Mouse (Mus musculus) limb, embryonic 11.5 days (tissue): ENCODE results near the gene Avil. TPM values are rescaled to one million over a fixed set of nuclear protein-coding genes. Genes with fewer than 3 reads are reported as not detected.
A peak's percentile ranks its signal among the peaks of the same experiment; 100 is the strongest.
"Not testable (repeated sequence)": the region's sequence is repeated elsewhere in the genome, so short reads cannot be mapped to it uniquely, and the experiment has no call there.

ENCODE experiments used
- ATAC-seq: fragments of 200-750 bp; cut with Nextera tagmentation; 2 replicates; pipeline ENCODE4 v1.8.0; 2017; ENCODE audit warnings: low read depth; ENCODE audit not compliant: insufficient number of reproducible peaks, low FRiP score, low TSS enrichment
- DNase-seq: peaks from one replicate; pipeline ENCODE4 v3.0.0-alpha.2; 2015; ENCODE audit warnings: low spot score
- H3K27ac ChIP-seq: fragments of 300-500 bp; sonication (generic); replicated peaks from 2 replicates; pipeline ENCODE4 v1.5.1; 2014; ENCODE audit warnings: low read depth, mild to moderate bottlenecking, low read length
- H3K27me3 ChIP-seq: fragments of 300-500 bp; sonication (generic); 2 replicates; pipeline ENCODE4 v1.6.1; 2014; ENCODE audit warnings: mild to moderate bottlenecking, low read length, mixed read lengths; ENCODE audit not compliant: control insufficient read depth, insufficient read depth
- H3K36me3 ChIP-seq: fragments of 300-500 bp; sonication (generic); 2 replicates; pipeline ENCODE4 v1.6.1; 2014; ENCODE audit warnings: mild to moderate bottlenecking, low read length, moderate library complexity, mixed read lengths; ENCODE audit not compliant: control insufficient read depth, insufficient read depth
- H3K4me1 ChIP-seq: fragments of 300-500 bp; sonication (generic); 2 replicates; pipeline ENCODE4 v1.6.1; 2014; ENCODE audit warnings: low read length, mixed read lengths; ENCODE audit not compliant: control insufficient read depth, insufficient read depth
- H3K4me2 ChIP-seq: fragments of 300-500 bp; sonication (generic); 2 replicates; pipeline ENCODE4 v1.6.1; 2014; ENCODE audit warnings: low read depth, mild to moderate bottlenecking, moderate library complexity; ENCODE audit not compliant: severe bottlenecking
- H3K4me3 ChIP-seq: fragments of 300-500 bp; sonication (generic); 2 replicates; pipeline ENCODE4 v1.5.1; 2014; ENCODE audit warnings: low read depth, low read length
- H3K9ac ChIP-seq: fragments of 300-500 bp; sonication (generic); 2 replicates; pipeline ENCODE4 v1.6.1; 2014; ENCODE audit warnings: mild to moderate bottlenecking, low read length
- H3K9me3 ChIP-seq: fragments of 300-500 bp; sonication (generic); 2 replicates; pipeline ENCODE4 v1.6.1; 2016; ENCODE audit warnings: low read length; ENCODE audit not compliant: control insufficient read depth
- whole genome bisulfite sequencing: fragments of 180-500 bp; shearing (Covaris S2); extraction: QIAGEN DNeasy Blood & Tissue Kit; methylation state at CpG from one replicate; pipeline ENCODE4 v1.1.7; 2014; 5-methylcytosine and 5-hydroxymethylcytosine counted together
- polyA plus RNA-seq: library from polyadenylated mRNA; unstranded; fragments of >200 nt; fragmentation: Nextera tagmentation; extraction: Ambion mirVana; gene quantifications from 2 replicates; pipeline ENCODE4 v1.2.1, GENCODE M21; 2014

The Avil gene
- polyA plus RNA-seq, 1 experiment from 2014 or later, result 0.07 TPM

GRCm38 (mm10) chr10:127061513-127061912, 61.0 kb downstream of the Avil start:
- no peak for ATAC-seq
- Histone ChIP-seq H3K4me2 (no peak overlapping the region), H3K27me3 (peaks cover 21% of the 10 kb centered on the region), H3K27ac (no peak overlapping the region), H3K9ac (no peak overlapping the region), H3K9me3 (no peaks in the 10 kb centered on the region), H3K36me3 (peaks cover 18% of the 10 kb centered on the region), H3K4me3 (no peak overlapping the region), H3K4me1 (peaks cover 17% of the 10 kb centered on the region)
- WGBS, result 81% methylated on average over 2 of the region's 2 CpGs
- DNase-seq, result no peak

DNA sequence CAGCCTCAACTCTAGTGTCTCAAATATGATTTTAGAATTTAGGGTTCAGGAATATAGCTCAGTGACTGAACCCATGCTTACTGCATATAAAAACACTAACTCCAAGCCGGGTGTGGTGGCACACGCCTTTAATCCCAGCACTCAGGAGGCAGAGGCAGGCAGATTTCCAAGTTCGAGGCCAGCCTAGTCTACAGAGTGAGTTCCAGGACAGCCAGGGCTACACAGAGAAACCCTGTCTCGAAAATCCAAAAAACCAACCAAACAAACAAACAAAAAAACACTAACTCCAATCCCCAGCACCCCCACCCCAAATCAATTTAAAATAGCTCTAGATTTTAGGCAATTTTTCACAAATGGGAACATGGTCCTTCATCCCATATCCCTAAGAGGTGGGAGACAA, 61.6 kb downstream of the Avil start:
- H3K9me3 ChIP-seq, DNase-seq, H3K27ac ChIP-seq, H3K9ac ChIP-seq, H3K4me2 ChIP-seq, ATAC-seq, H3K4me3 ChIP-seq: not testable (repeated sequence)
- Histone ChIP-seq H3K36me3 (peaks cover 22% of the 10 kb centered on the region), H3K4me1 (peaks cover 17% of the 10 kb centered on the region), H3K27me3 (peaks cover 21% of the 10 kb centered on the region)
- 79% methylated on average over 4 of the region's 4 CpGs for WGBS

DNA sequence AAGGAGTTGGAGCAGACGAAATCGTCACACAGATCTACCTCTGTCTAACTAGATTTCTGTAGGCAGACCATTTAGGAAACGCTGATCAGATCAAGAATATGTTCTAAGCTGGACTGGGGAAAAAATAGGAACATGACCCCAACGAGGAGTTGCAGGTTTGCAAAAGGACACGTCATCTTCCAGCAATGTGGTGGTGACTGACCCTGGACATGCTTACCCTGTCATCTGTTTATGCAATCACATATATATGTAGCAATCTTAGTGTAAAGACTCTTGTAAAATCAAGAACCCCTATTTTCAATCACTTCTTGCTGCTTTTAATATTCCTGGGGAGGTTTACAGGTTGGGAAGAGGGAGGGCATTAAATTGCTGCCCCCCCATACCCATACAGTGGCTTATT, 62.0 kb downstream of the Avil start:
- 82% methylated on average over 5 of the region's 5 CpGs for WGBS
- Histone ChIP-seq H3K4me3 (no peak overlapping the region), H3K27ac (no peak overlapping the region), H3K27me3 (peaks cover 21% of the 10 kb centered on the region), H3K4me1 (peaks cover 17% of the 10 kb centered on the region), H3K9ac (no peak overlapping the region), H3K4me2 (no peak overlapping the region), H3K36me3 (peaks cover 26% of the 10 kb centered on the region), H3K9me3 (no peaks in the 10 kb centered on the region)
- DNase-seq (no peak), ATAC-seq (no peak)

DNA sequence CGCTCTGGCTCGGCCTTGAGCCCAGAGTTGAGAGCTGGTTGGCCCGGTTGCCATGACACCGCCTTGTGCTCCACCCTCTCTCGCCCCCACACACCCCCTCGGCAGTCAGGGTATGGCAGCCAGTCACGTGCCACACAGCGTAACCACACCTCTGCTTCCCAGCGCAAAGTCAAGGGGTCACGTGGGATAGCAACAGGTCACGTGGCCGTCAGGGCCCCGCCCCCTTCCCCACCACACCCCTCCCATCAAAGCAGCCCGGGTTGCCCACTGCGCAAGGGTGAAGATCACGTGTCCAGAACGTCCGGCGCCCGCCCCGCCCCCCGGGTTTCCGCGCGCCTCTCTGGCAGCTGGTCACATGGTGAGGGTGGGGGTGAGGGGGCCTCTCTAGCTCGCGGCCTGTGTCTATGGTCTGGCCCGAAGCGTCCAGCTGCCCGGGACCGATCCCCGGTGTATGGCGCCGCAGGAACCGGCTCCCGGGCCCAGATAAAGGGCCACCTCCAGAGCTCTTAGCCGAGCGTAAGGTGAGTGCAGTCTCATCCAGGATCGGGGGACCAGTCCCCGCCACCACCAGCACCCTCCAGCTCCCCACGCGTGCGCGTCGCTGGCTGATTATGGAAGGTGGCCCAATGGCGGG, 62.8 kb downstream of the Avil start, which contains the start of gene Cdk4:
Gene Cdk4, plus strand, starts transcription at position 296 of the 634 bp plus-strand sequence.
- Histone ChIP-seq H3K9me3 (no peaks in the 10 kb centered on the region), H3K4me3 (peak within 1 kb of the TSS; percentile 77), H3K4me2 (peak within 1 kb of the TSS; percentile 76), H3K9ac (peak within 1 kb of the TSS; percentile 98), H3K36me3 (peaks cover 32% of the 10 kb centered on the region), H3K4me1 (peaks cover 16% of the 10 kb centered on the region), H3K27ac (peak within 1 kb of the TSS; percentile 82), H3K27me3 (peaks cover 20% of the 10 kb centered on the region)
- peak; percentile 99 for DNase-seq
- under 1% methylated on average over 46 of the region's 46 CpGs for WGBS
- ATAC-seq, result peak; percentile 94

DNA sequence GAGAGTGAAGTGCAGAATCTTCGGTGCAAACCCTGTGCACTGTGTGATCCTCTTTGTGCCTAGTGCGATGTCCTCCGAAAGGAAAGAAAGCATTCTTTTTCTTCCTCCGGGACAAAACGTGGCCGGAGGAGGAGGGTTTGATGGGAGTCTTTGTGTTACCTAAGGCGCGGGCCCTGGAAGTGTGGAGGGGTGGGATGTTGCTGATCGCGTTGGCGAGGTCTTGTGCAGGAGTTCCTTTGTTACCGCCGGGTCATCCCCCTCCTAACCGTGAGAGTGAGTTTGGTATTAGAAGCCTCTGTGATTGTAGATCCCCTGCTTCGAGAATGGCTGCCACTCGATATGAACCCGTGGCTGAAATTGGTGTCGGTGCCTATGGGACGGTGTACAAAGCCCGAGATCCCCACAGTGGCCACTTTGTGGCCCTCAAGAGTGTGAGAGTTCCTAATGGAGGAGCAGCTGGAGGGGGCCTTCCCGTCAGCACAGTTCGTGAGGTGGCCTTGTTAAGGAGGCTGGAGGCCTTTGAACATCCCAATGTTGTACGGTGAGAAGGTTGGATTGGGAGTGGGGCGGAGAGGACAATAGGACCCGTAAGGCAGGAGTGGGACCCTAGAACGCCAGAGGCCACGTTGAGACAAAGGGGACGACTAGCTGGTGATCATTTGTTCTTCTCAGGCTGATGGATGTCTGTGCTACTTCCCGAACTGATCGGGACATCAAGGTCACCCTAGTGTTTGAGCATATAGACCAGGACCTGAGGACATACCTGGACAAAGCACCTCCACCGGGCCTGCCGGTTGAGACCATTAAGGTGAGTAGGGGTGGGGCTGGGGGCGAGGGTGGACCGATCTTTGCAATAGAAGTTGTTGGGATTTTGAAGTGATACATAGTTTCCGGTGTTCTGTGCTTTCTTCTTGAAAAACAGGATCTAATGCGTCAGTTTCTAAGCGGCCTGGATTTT, 63.7 kb downstream of the Avil start:
- Histone ChIP-seq H3K36me3 (peaks cover 32% of the 10 kb centered on the region), H3K27me3 (peaks cover 12% of the 10 kb centered on the region), H3K9ac (peak overlapping the region; percentile 98), H3K27ac (peak overlapping the region; percentile 82), H3K4me3 (peak overlapping the region; percentile 77), H3K4me1 (peaks cover 13% of the 10 kb centered on the region), H3K9me3 (no peaks in the 10 kb centered on the region), H3K4me2 (peak overlapping the region; percentile 76)
- ATAC-seq (no peak), DNase-seq (peak; percentile 67)
- WGBS, result 16% methylated on average over 37 of the region's 37 CpGs

DNA sequence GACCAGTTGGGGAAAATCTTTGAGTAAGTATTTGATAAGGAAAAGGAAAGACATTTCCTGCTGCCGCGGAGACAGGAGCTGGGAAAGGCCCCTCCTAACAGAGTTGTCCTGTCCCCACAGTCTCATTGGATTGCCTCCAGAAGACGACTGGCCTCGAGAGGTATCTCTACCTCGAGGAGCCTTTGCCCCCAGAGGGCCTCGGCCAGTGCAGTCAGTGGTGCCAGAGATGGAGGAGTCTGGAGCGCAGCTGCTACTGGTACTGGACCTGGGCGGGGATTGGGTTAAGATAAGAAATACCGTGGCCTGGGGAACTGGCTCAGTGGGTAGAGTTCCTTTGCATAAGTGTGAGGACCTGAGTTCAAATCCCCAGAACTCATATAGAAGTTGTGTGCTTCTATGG, 65.5 kb downstream of the Avil start:
- H3K4me2 ChIP-seq, result no peak overlapping the region
- no peak overlapping the region for H3K4me3 ChIP-seq
- no peaks in the 10 kb centered on the region for H3K9me3 ChIP-seq
- peaks cover 11% of the 10 kb centered on the region for H3K4me1 ChIP-seq
- 86% methylated on average over 9 of the region's 9 CpGs for WGBS
- H3K9ac ChIP-seq, result no peak overlapping the region
- no peak for DNase-seq
- no peak overlapping the region for H3K27ac ChIP-seq
- H3K36me3 ChIP-seq, result peaks cover 32% of the 10 kb centered on the region
- H3K27me3 ChIP-seq, result peaks cover 2% of the 10 kb centered on the region; the same call in 1 of the 2 replicates
- no peak for ATAC-seq

DNA sequence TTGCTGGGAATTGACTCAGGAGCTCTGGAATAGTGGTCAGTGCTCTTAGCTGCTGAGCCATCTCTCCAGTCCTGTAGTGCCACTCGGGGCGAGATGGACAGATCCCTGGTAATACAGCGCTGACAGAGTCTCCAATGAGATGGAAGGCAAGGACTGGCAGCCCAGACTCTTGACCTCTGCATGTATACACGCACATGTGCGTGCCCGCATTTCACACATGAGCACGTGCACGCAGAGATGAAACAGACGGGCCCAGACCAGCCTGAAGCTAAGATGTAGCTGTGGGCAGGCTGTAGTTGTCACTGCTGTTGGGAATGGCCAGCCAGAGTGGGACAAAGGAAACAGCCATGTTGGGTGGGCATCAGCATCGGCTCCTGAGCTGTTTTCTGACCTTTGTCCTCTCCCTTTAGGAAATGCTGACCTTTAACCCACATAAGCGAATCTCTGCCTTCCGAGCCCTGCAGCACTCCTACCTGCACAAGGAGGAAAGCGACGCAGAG, 66.1 kb downstream of the Avil start:
- Histone ChIP-seq H3K9me3 (no peaks in the 10 kb centered on the region), H3K36me3 (peaks cover 32% of the 10 kb centered on the region), H3K27me3 (0 out of 2 replicates have a peak, but pooled peaks cover 2% of the 10 kb centered on the region), H3K4me3 (no peak overlapping the region), H3K4me2 (peak overlapping the region; percentile 8; the same call in 1 of the 2 replicates), H3K4me1 (peaks cover 11% of the 10 kb centered on the region), H3K9ac (no peak overlapping the region), H3K27ac (no peak overlapping the region)
- WGBS, result 91% methylated on average over 14 of the region's 14 CpGs
- no peak for ATAC-seq
- no peak for DNase-seq

DNA sequence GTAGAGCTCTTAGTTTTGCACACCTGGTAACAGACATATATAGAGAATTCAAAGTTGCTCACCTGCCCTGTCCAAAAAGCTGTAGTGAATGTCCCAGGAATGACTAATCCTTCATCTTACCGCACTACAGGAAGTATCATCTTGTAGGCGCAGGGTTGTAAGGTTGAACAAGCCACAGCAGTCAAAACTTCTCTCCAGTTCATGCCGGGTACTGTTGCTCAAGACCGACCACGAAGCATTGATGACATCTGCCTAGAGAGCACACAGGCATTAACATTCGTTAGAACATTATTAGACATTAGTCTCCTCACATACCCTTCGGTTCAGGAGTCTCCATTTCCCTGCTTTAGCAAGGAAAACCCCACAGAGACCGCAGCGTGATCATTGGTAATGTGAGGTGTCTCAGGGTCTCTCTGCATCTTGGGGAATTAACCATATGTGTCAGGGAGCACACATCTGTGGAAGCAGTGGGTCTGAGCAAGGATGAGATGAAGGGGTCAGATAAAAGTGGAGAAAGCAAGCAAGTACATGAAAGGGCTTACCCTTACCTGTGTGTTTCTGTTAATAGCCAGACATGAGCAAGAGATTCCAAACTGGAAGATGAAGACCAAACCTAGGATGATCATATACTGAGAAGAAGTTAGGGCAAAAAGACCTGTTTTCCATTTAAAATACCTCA, 68.0 kb downstream of the Avil start:
- Histone ChIP-seq H3K4me1 (peaks cover 11% of the 10 kb centered on the region), H3K9ac (peak overlapping the region; percentile 73), H3K9me3 (no peaks in the 10 kb centered on the region), H3K4me3 (peak overlapping the region; percentile 66), H3K36me3 (peaks cover 32% of the 10 kb centered on the region), H3K4me2 (peak overlapping the region; percentile 89), H3K27ac (peak overlapping the region; percentile 56; the same call in 1 of the 2 replicates), H3K27me3 (no peaks in the 10 kb centered on the region)
- DNase-seq, result no peak
- WGBS, result 80% methylated on average over 9 of the region's 9 CpGs
- ATAC-seq, result no peak
